In genomic region chr9:78006209-78007001, GRCm38 (mm10) we compare ENCODE assay signal across 8 mouse cellular contexts. TPM values are rescaled to one million over a fixed set of nuclear protein-coding genes. Genes with fewer than 3 reads are reported as not detected.
DNase-seq lines count a peak whose midpoint lies in the region; ATAC-seq and TF ChIP-seq lines count a peak whose summit lies in the region.

No protein-coding gene starts in this region.

- ATAC-seq in midbrain, embryonic 12.5 days (ENCODE audit: low FRiP score, low read depth): peak; percentile 71

- H3K4me3 ChIP-seq in embryonic facial prominence, embryonic 10.5 days: no peak overlapping the region
- H3K4me3 ChIP-seq in limb, embryonic 10.5 days: no peak overlapping the region
- no peak overlapping the region for H3K4me3 ChIP-seq in midbrain, embryonic 12.5 days
- H3K4me3 ChIP-seq in spleen, adult 2 months (ENCODE audit: extremely low read depth, insufficient read depth, insufficient read length): no peak overlapping the region

- no peak overlapping the region for H3K4me2 ChIP-seq in midbrain, embryonic 12.5 days (replicated peaks)

- no peaks in the 10 kb centered on the region for H3K36me3 ChIP-seq in embryonic facial prominence, embryonic 10.5 days (replicated peaks)
- H3K36me3 ChIP-seq in limb, embryonic 10.5 days: no peaks in the 10 kb centered on the region
- H3K36me3 ChIP-seq in midbrain, embryonic 12.5 days: no peaks in the 10 kb centered on the region
- H3K36me3 ChIP-seq in spleen, adult 2 months (ENCODE audit: control insufficient read depth, insufficient read depth, low read length): no peaks in the 10 kb centered on the region

- DNase-seq in 3134 (ENCODE audit: extremely low read depth, insufficient read length, low spot score): peak; percentile 44
- DNase-seq in adrenal gland, adult 8-10 months: peak; percentile 88
- DNase-seq in embryonic facial prominence, embryonic 10.5 days (ENCODE audit: low spot score): peak; percentile 81
- peak; percentile 87 to 94 for DNase-seq in heart, adult 18-20 months
- DNase-seq in kidney, adult 18-20 months: peak; percentile 90
- DNase-seq in limb, embryonic 10.5 days (ENCODE audit: low spot score): peak; percentile 80
- peak in 1 of 2 experiments; percentile 75 for DNase-seq in spleen, adult 2 months (ENCODE audit: low read depth in 1 of 2, low spot score in 2 of 2)

- H3K4me1 ChIP-seq in embryonic facial prominence, embryonic 10.5 days: no peaks in the 10 kb centered on the region; the same call in 1 of the 2 replicates
- H3K4me1 ChIP-seq in limb, embryonic 10.5 days: 0 out of 2 replicates have a peak, but pooled peaks cover 4% of the 10 kb centered on the region
- no peaks in the 10 kb centered on the region for H3K4me1 ChIP-seq in midbrain, embryonic 12.5 days
- peaks cover 4% of the 10 kb centered on the region; the same call in 1 of the 2 replicates for H3K4me1 ChIP-seq in spleen, adult 2 months (ENCODE audit: control insufficient read depth, insufficient read depth, insufficient read length)

- WGBS in embryonic facial prominence, embryonic 10.5 days: 60% methylated on average over 19 of the region's 19 CpGs
- WGBS in limb, embryonic 10.5 days: 62% methylated on average over 19 of the region's 19 CpGs
- 61% methylated on average over 19 of the region's 19 CpGs for WGBS in midbrain, embryonic 12.5 days
- 52% methylated on average over 19 of the region's 19 CpGs for WGBS in spleen, adult 2 months

- no peak for TF ChIP-seq POLR2A in spleen, adult 2 months (IDR thresholded peaks at IDR 0.05; ENCODE audit: low read depth, low read length)

- no peak overlapping the region for H3K9ac ChIP-seq in midbrain, embryonic 12.5 days (replicated peaks)

- no peaks in the 10 kb centered on the region for H3K9me3 ChIP-seq in embryonic facial prominence, embryonic 10.5 days
- H3K9me3 ChIP-seq in limb, embryonic 10.5 days (replicated peaks): no peaks in the 10 kb centered on the region
- H3K9me3 ChIP-seq in midbrain, embryonic 12.5 days: no peaks in the 10 kb centered on the region

- no peaks in the 10 kb centered on the region for H3K27me3 ChIP-seq in embryonic facial prominence, embryonic 10.5 days (replicated peaks; ENCODE audit: low read depth, poor library complexity, severe bottlenecking)
- no peaks in the 10 kb centered on the region for H3K27me3 ChIP-seq in limb, embryonic 10.5 days (ENCODE audit: low read depth, poor library complexity, severe bottlenecking)
- H3K27me3 ChIP-seq in midbrain, embryonic 12.5 days: no peaks in the 10 kb centered on the region
- H3K27me3 ChIP-seq in spleen, adult 2 months (ENCODE audit: control insufficient read depth, insufficient read depth, low read length): no peaks in the 10 kb centered on the region

- H3K27ac ChIP-seq in embryonic facial prominence, embryonic 10.5 days (replicated peaks): no peak overlapping the region
- H3K27ac ChIP-seq in limb, embryonic 10.5 days: no peak overlapping the region
- no peak overlapping the region for H3K27ac ChIP-seq in midbrain, embryonic 12.5 days (replicated peaks)
- no peak overlapping the region for H3K27ac ChIP-seq in spleen, adult 2 months (ENCODE audit: insufficient read depth, low read length)

- TF ChIP-seq CTCF in spleen, adult 2 months (IDR thresholded peaks at IDR 0.05; ENCODE audit: extremely low read depth, insufficient read depth, insufficient read length, insufficient replicate concordance): peak; percentile 94

RNA-seq across cellular contexts. Expression of gene Gcm1, which starts 45.3 kb away (rescaled TPM):
- not detected for total RNA-seq in adrenal gland, adult 8-10 months (2022)
- polyA plus RNA-seq in embryonic facial prominence, embryonic 10.5 days (2016; fragmentation: Nextera tagmentation; extraction: Ambion mirVana): 0.09 TPM in 1 of 2 replicates, not detected in the other
- not detected for total RNA-seq in heart, adult 18-20 months (2021)
- not detected in 2 replicates for polyA plus RNA-seq in limb, embryonic 10.5 days (2016; fragmentation: Nextera tagmentation; extraction: Ambion mirVana)
- 0.10 and 0.14 TPM in 2 replicates for polyA plus RNA-seq in midbrain, embryonic 12.5 days (2016; fragmentation: Nextera tagmentation; extraction: Ambion mirVana)
- not detected in 2 replicates for polyA plus RNA-seq in spleen, adult 2 months (2012; rRNA removed)
